ENCODE assay signal across 29 mouse cellular contexts in the genomic region with DNA sequence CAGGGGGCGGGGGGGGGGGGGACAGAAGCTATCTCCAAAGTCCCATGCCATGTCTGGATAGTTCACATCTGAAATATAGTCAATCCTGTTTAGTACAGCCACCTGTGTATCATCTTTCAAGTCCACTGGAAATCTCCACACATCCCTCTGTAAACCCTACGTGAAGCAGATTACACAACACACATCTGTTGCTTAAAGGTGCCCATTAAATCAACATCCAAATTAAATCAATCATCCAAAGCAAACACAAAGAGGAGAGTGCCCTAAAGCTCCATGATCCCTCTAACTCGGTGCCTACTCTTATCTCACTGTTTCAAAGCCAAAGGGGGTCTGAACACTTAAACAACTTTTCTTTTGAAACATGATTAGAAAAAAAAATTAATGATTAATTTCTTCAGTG.
"Had no signal": no experiment of that assay in that cellular context is flagged by ENCODE, and none has a peak within 500 bp of the region (broad histone marks: within the 10 kb centered on the region; RNA-seq: fewer than 3 reads in every experiment).

No protein-coding gene starts in this region.

- H3K4me2 ChIP-seq: embryonic facial prominence, embryonic 12.5 days; embryonic facial prominence, embryonic 13.5 days; embryonic facial prominence, embryonic 15.5 days; forebrain, embryonic 12.5 days; forebrain, embryonic 13.5 days; forebrain, embryonic 15.5 days had no signal

- H3K9me3 ChIP-seq: embryonic facial prominence, embryonic 10.5 days; embryonic facial prominence, embryonic 12.5 days; embryonic facial prominence, embryonic 13.5 days; embryonic facial prominence, embryonic 15.5 days; forebrain, embryonic 10.5 days; forebrain, embryonic 12.5 days; forebrain, embryonic 13.5 days; forebrain, embryonic 15.5 days had no signal

- H3K9ac ChIP-seq: embryonic facial prominence, embryonic 12.5 days; embryonic facial prominence, embryonic 13.5 days; embryonic facial prominence, embryonic 15.5 days; forebrain, embryonic 12.5 days; forebrain, embryonic 13.5 days; forebrain, embryonic 15.5 days; forebrain, postnatal 0 days had no signal

- H3K27ac ChIP-seq: embryonic facial prominence, embryonic 10.5 days; embryonic facial prominence, embryonic 12.5 days; embryonic facial prominence, embryonic 13.5 days; embryonic facial prominence, embryonic 15.5 days; forebrain, embryonic 10.5 days; forebrain, embryonic 12.5 days; forebrain, embryonic 13.5 days; forebrain, embryonic 15.5 days; gastrocnemius, adult 2 months; heart, adult 2 months had no signal

- ATAC-seq: forebrain, embryonic 13.5 days; forebrain, embryonic 14.5 days; forebrain, embryonic 15.5 days; forebrain, embryonic 16.5 days; forebrain, postnatal 0 days had no signal

- H3K4me1 ChIP-seq: embryonic facial prominence, embryonic 10.5 days; embryonic facial prominence, embryonic 12.5 days; embryonic facial prominence, embryonic 13.5 days; embryonic facial prominence, embryonic 15.5 days; forebrain, embryonic 10.5 days; forebrain, embryonic 12.5 days; forebrain, embryonic 13.5 days; forebrain, embryonic 15.5 days had no signal

- H3K4me3 ChIP-seq: embryonic facial prominence, embryonic 10.5 days; embryonic facial prominence, embryonic 12.5 days; embryonic facial prominence, embryonic 13.5 days; embryonic facial prominence, embryonic 15.5 days; erythroblast, embryonic 14.5 days; forebrain, embryonic 10.5 days; forebrain, embryonic 12.5 days; forebrain, embryonic 13.5 days; forebrain, embryonic 15.5 days; gastrocnemius, adult 2 months; heart, adult 2 months had no signal

- H3K27me3 ChIP-seq: embryonic facial prominence, embryonic 12.5 days; embryonic facial prominence, embryonic 13.5 days; embryonic facial prominence, embryonic 15.5 days; forebrain, embryonic 12.5 days; forebrain, embryonic 13.5 days; forebrain, embryonic 15.5 days had no signal

- DNase-seq: cerebellum, adult 2 months; cerebellum, adult 8-10 months; cerebellum, adult 9-10 months; cerebellum, adult 9-11 months; cerebellum, postnatal 10 days; cerebellum, postnatal 14 days; cerebellum, postnatal 25 days; cerebellum, postnatal 36 days; embryo, embryonic 11 days; forebrain, postnatal 0 days; gastrocnemius, adult 2 months; gastrocnemius, postnatal 10 days; gastrocnemius, postnatal 14 days; gastrocnemius, postnatal 25 days; gastrocnemius, postnatal 36 days; heart, adult 11 months; heart, adult 18-20 months; heart, adult 2 months had no signal
